In genomic region chr1:86501114-86501532, GRCm38 (mm10) we compare ENCODE assay signal across 8 mouse cellular contexts. TPM values are rescaled to one million over a fixed set of nuclear protein-coding genes. Genes with fewer than 3 reads are reported as not detected.
A peak's percentile ranks its signal among the peaks of the same experiment; 100 is the strongest.
DNase-seq lines count a peak whose midpoint lies in the region; ATAC-seq and TF ChIP-seq lines count a peak whose summit lies in the region.

No protein-coding gene starts in this region.

- no peaks in the 10 kb centered on the region for H3K27me3 ChIP-seq in testis, adult 2 months (ENCODE audit: control insufficient read depth, insufficient read depth, low read length)
- H3K27me3 ChIP-seq in kidney, embryonic 14.5 days (ENCODE audit: control insufficient read depth, insufficient read depth, low read length) = no peaks in the 10 kb centered on the region
- no peaks in the 10 kb centered on the region for H3K27me3 ChIP-seq in limb, embryonic 13.5 days
- no peaks in the 10 kb centered on the region for H3K27me3 ChIP-seq in midbrain, embryonic 16.5 days (ENCODE audit: control insufficient read depth, insufficient read depth, low read depth, low read length)
- no peaks in the 10 kb centered on the region for H3K27me3 ChIP-seq in stomach, embryonic 16.5 days (ENCODE audit: control insufficient read depth, insufficient read depth, low read length)

- H3K4me1 ChIP-seq in testis, adult 2 months (ENCODE audit: control insufficient read depth, insufficient read depth, low read length) = peaks cover 29% of the 10 kb centered on the region
- peaks cover 59% of the 10 kb centered on the region for H3K4me1 ChIP-seq in kidney, embryonic 14.5 days (ENCODE audit: control insufficient read depth, insufficient read depth, low read length)
- peaks cover 67% of the 10 kb centered on the region for H3K4me1 ChIP-seq in limb, embryonic 13.5 days
- H3K4me1 ChIP-seq in midbrain, embryonic 16.5 days (ENCODE audit: control insufficient read depth, insufficient read depth, low read length) = peaks cover 32% of the 10 kb centered on the region
- peaks cover 69% of the 10 kb centered on the region for H3K4me1 ChIP-seq in stomach, embryonic 16.5 days (ENCODE audit: control insufficient read depth, insufficient read depth, low read length)

- H3K9ac ChIP-seq in kidney, embryonic 14.5 days (ENCODE audit: low read depth, low read length) = no peak overlapping the region
- no peak overlapping the region for H3K9ac ChIP-seq in limb, embryonic 13.5 days
- no peak overlapping the region for H3K9ac ChIP-seq in midbrain, embryonic 16.5 days (ENCODE audit: low read depth, low read length)
- peak overlapping the region; percentile 6; the same call in 1 of the 2 replicates for H3K9ac ChIP-seq in stomach, embryonic 16.5 days (ENCODE audit: low read length)

- ATAC-seq in kidney, embryonic 14.5 days (ENCODE audit: low FRiP score, low TSS enrichment) = no peak
- no peak for ATAC-seq in limb, embryonic 13.5 days (ENCODE audit: low FRiP score, low read depth)
- no peak for ATAC-seq in midbrain, embryonic 16.5 days
- ATAC-seq in stomach, embryonic 16.5 days (ENCODE audit: insufficient read depth, low FRiP score) = no peak

- DNase-seq in testis, postnatal 14 days (ENCODE audit: low spot score) = no peak
- peak; percentile 79 for DNase-seq in embryo, embryonic 10 days (ENCODE audit: low spot score)
- peak; percentile 50 for DNase-seq in gastrocnemius, postnatal 14 days

- no peak overlapping the region for H3K27ac ChIP-seq in testis, adult 2 months (ENCODE audit: control insufficient read depth, insufficient read depth, low read depth, low read length)
- peak overlapping the region; percentile 59; the same call in 1 of the 2 replicates for H3K27ac ChIP-seq in kidney, embryonic 14.5 days (ENCODE audit: low read depth, low read length)
- H3K27ac ChIP-seq in limb, embryonic 13.5 days = peak overlapping the region; percentile 99
- H3K27ac ChIP-seq in midbrain, embryonic 16.5 days (ENCODE audit: low read length) = peak overlapping the region; percentile 13; the same call in 1 of the 2 replicates
- H3K27ac ChIP-seq in stomach, embryonic 16.5 days (ENCODE audit: low read length) = peak overlapping the region; percentile 99

- H3K4me3 ChIP-seq in testis, adult 2 months (ENCODE audit: control insufficient read depth, low read depth, low read length) = no peak overlapping the region
- no peak overlapping the region for H3K4me3 ChIP-seq in kidney, embryonic 14.5 days (ENCODE audit: low read length)
- H3K4me3 ChIP-seq in limb, embryonic 13.5 days = no peak overlapping the region
- no peak overlapping the region for H3K4me3 ChIP-seq in midbrain, embryonic 16.5 days (ENCODE audit: low read depth, low read length)
- no peak overlapping the region for H3K4me3 ChIP-seq in stomach, embryonic 16.5 days (replicated peaks; ENCODE audit: low read length)

- H3K9me3 ChIP-seq in kidney, embryonic 14.5 days (ENCODE audit: control insufficient read depth, low read length) = no peaks in the 10 kb centered on the region
- H3K9me3 ChIP-seq in limb, embryonic 13.5 days = no peaks in the 10 kb centered on the region
- no peaks in the 10 kb centered on the region for H3K9me3 ChIP-seq in midbrain, embryonic 16.5 days (replicated peaks; ENCODE audit: control insufficient read depth, low read length, poor library complexity, severe bottlenecking)
- no peaks in the 10 kb centered on the region for H3K9me3 ChIP-seq in stomach, embryonic 16.5 days (replicated peaks; ENCODE audit: control insufficient read depth, low read length)

- intact Hi-C loops in gastrocnemius, postnatal 14 days (cut with DNase I; ENCODE audit: low total_unique reads) = no loop called here

- peak; percentile 39; the same call in 1 of the 2 replicates for TF ChIP-seq CTCF in testis, adult 2 months (IDR thresholded peaks at IDR 0.05; ENCODE audit: control insufficient read depth, insufficient read depth, insufficient replicate concordance, low read depth, low read length)

- no peaks in the 10 kb centered on the region for H3K36me3 ChIP-seq in testis, adult 2 months (ENCODE audit: control insufficient read depth, insufficient read depth, low read length)
- no peaks in the 10 kb centered on the region for H3K36me3 ChIP-seq in kidney, embryonic 14.5 days (ENCODE audit: control insufficient read depth, insufficient read depth, low read length)
- no peaks in the 10 kb centered on the region for H3K36me3 ChIP-seq in limb, embryonic 13.5 days
- no peaks in the 10 kb centered on the region for H3K36me3 ChIP-seq in midbrain, embryonic 16.5 days (ENCODE audit: control insufficient read depth, insufficient read depth, low read length)
- H3K36me3 ChIP-seq in stomach, embryonic 16.5 days (ENCODE audit: control insufficient read depth, insufficient read depth, low read length) = no peaks in the 10 kb centered on the region

- TF ChIP-seq POLR2A in testis, adult 2 months (IDR thresholded peaks at IDR 0.05; ENCODE audit: control insufficient read depth, low read depth, low read length) = no peak; the same call in 1 of the 2 replicates

- WGBS in kidney, embryonic 14.5 days = 28% methylated on average over 6 of the region's 6 CpGs
- WGBS in limb, embryonic 13.5 days = 41% methylated on average over 6 of the region's 6 CpGs
- whole genome bisulfite sequencing in midbrain, embryonic 16.5 days = 28% methylated on average over 6 of the region's 6 CpGs
- WGBS in stomach, embryonic 16.5 days = 34% methylated on average over 6 of the region's 6 CpGs

- no peak overlapping the region for H3K4me2 ChIP-seq in kidney, embryonic 14.5 days (replicated peaks; ENCODE audit: low read depth, low read length)
- H3K4me2 ChIP-seq in limb, embryonic 13.5 days (replicated peaks) = 0 out of 2 replicates have a peak overlapping the region, but pooled peaks have one; percentile 11
- no peak overlapping the region for H3K4me2 ChIP-seq in midbrain, embryonic 16.5 days (ENCODE audit: low read length)
- 0 out of 2 replicates have a peak overlapping the region, but pooled peaks have one; percentile 2 for H3K4me2 ChIP-seq in stomach, embryonic 16.5 days (ENCODE audit: low read depth, low read length)

RNA-seq across cellular contexts. Expression of gene Ptma, which starts 25.4 kb away (rescaled TPM):
- polyA plus RNA-seq in testis, adult 2 months (2012; rRNA removed) = 126 and 135 TPM in 2 replicates
- total RNA-seq in gastrocnemius, postnatal 14 days (2021) = 100 to 1,000 TPM; 184 to 248 TPM
- polyA plus RNA-seq in kidney, embryonic 14.5 days (2014; fragmentation: Nextera tagmentation; extraction: Ambion mirVana) = 3,750 and 4,450 TPM in 2 replicates
- polyA plus RNA-seq in limb, embryonic 13.5 days (2015; fragmentation: Nextera tagmentation; extraction: Ambion mirVana) = 2,828 and 3,051 TPM in 2 replicates
- 1,375 and 1,671 TPM in 2 replicates for polyA plus RNA-seq in midbrain, embryonic 16.5 days (2015; fragmentation: Nextera tagmentation; extraction: Ambion mirVana)
- polyA plus RNA-seq in stomach, embryonic 16.5 days (2015; fragmentation: Nextera tagmentation; extraction: Ambion mirVana) = 1,914 and 2,170 TPM in 2 replicates

Comparison
In these comparisons a context has a peak if more than half of its experiments do, and no peak if none do; other contexts are left out.
1. H3K4me2 ChIP-seq: peak in limb, embryonic 13.5 days (single experiment) and stomach, embryonic 16.5 days (single experiment); none in kidney, embryonic 14.5 days (single experiment) and midbrain, embryonic 16.5 days (single experiment).
2. RNA of gene Ptma, which starts 25.4 kb away (polyA plus RNA-seq): 3,750 to 4,450 TPM in kidney, embryonic 14.5 days, 2,828 to 3,051 TPM in limb, embryonic 13.5 days, 1,914 to 2,170 TPM in stomach, embryonic 16.5 days and 1,375 to 1,671 TPM in midbrain, embryonic 16.5 days; 126 to 135 TPM in testis, adult 2 months; every median in the first group is over 10 times any median in the second.